Mouse (Mus musculus) stomach, postnatal 0 days (tissue): ENCODE measurements at regions not wholly inside any gene's neighbourhood (a gene's known extent, or its start where the extent isn't known, plus 50 kb on each side); places are given as distances from the start of the nearest gene placed in this dataset.

Experiments
- ATAC-seq: fragments of 200-750 bp; cut with Nextera tagmentation; 2 replicates; pipeline ENCODE4 v1.8.0; 2017; ENCODE audit not compliant: low FRiP score, low TSS enrichment
- DNase-seq: peaks from one replicate; pipeline ENCODE4 v3.0.0-alpha.2; 2016; ENCODE audit warnings: low spot score
- H3K27ac ChIP-seq: fragments of 300-500 bp; sonication (generic); replicated peaks from 2 replicates; pipeline ENCODE4 v1.5.1; 2014; ENCODE audit warnings: mild to moderate bottlenecking, control low read depth
- H3K27me3 ChIP-seq: fragments of 300-500 bp; sonication (generic); 2 replicates; pipeline ENCODE4 v1.6.1; 2014; ENCODE audit warnings: low read length; ENCODE audit not compliant: control insufficient read depth, insufficient read depth
- H3K36me3 ChIP-seq: fragments of 300-500 bp; sonication (generic); 2 replicates; pipeline ENCODE4 v1.6.1; 2014; ENCODE audit warnings: low read length, mixed read lengths; ENCODE audit not compliant: control insufficient read depth, insufficient read depth
- H3K4me1 ChIP-seq: fragments of 300-500 bp; sonication (generic); replicated peaks from 2 replicates; pipeline ENCODE4 v1.6.1; 2014; ENCODE audit warnings: antibody characterized with exemption; ENCODE audit not compliant: control insufficient read depth, insufficient read depth
- H3K4me2 ChIP-seq: fragments of 300-500 bp; sonication (generic); replicated peaks from 2 replicates; pipeline ENCODE4 v1.6.1; 2014; ENCODE audit warnings: low read depth, mild to moderate bottlenecking, control low read depth, moderate library complexity
- H3K4me3 ChIP-seq: fragments of 300-500 bp; sonication (generic); 2 replicates; pipeline ENCODE4 v1.5.1; 2014; ENCODE audit warnings: low read depth, low read length, control low read depth
- H3K9ac ChIP-seq: fragments of 300-500 bp; sonication (generic); 2 replicates; pipeline ENCODE4 v1.6.1; 2014; ENCODE audit warnings: mild to moderate bottlenecking, low read length, control low read depth, mixed read lengths
- H3K9me3 ChIP-seq: fragments of 300-500 bp; sonication (generic); 2 replicates; pipeline ENCODE4 v1.6.1; 2016; ENCODE audit warnings: low read length; ENCODE audit not compliant: control insufficient read depth
- CTCF ChIP-seq: IDR thresholded peaks from 2 replicates; pipeline ENCODE4 v1.5.1; 2016; ENCODE audit warnings: antibody characterized with exemption, low read depth, mild to moderate bottlenecking, moderate library complexity
- EP300 ChIP-seq: optimal IDR thresholded peaks from 2 replicates; pipeline ENCODE3; 2016; ENCODE audit warnings: antibody characterized with exemption
- WGBS: fragments of 180-500 bp; shearing (Covaris S2); extraction: QIAGEN DNeasy Blood & Tissue Kit; methylation state at CpG from one replicate; pipeline ENCODE4 v1.1.7; 2014; 5-methylcytosine and 5-hydroxymethylcytosine counted together

GRCm38 (mm10) chr9:74056709-74057108, 53.4 kb upstream of the Wdr72 start:
- DNase-seq (no peak), ATAC-seq (no peak)
- Histone ChIP-seq H3K27me3 (no peaks in the 10 kb centered on the region), H3K4me1 (no peaks in the 10 kb centered on the region), H3K9me3 (no peaks in the 10 kb centered on the region), H3K27ac (no peak overlapping the region), H3K4me3 (no peak overlapping the region), H3K4me2 (no peak overlapping the region), H3K36me3 (no peaks in the 10 kb centered on the region), H3K9ac (no peak overlapping the region)
- WGBS, result 37% methylated on average over 5 of the region's 5 CpGs
- TF ChIP-seq EP300 (no peak), CTCF (no peak)

DNA sequence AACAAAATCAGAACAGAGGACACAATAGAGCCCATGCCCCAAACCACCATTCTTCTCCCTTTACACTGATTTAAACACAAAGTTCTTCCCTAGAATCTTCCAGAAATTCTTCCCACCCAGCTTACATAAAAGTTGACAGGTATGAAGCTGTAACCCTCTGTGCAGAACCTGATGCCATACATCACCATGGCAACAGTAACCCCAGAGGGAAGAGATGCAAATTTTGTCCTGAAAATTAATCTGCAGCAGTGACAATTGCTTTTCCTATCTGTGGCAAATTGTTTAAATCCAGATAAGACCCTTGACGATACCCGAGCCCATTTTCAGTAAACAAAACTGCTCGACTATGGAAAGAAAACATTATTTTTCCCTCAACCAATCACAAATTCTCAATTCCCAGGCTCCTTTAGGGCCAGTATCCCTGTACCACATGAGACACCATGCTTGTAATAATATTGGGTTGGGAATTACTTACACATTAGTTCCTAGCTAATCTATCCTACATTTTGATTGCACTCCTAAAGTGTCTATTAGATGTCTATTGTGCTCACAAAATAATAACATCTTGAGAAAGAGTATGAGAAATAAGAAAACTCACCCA, 52.6 kb upstream of the Wdr72 start:
- no peak for TF ChIP-seq EP300
- Histone ChIP-seq H3K4me2 (no peak overlapping the region), H3K27ac (no peak overlapping the region), H3K4me3 (no peak overlapping the region), H3K9me3 (no peaks in the 10 kb centered on the region), H3K4me1 (no peaks in the 10 kb centered on the region), H3K9ac (no peak overlapping the region), H3K27me3 (no peaks in the 10 kb centered on the region), H3K36me3 (no peaks in the 10 kb centered on the region)
- DNase-seq, result no peak
- 28% methylated on average over 3 of the region's 3 CpGs for WGBS
- ATAC-seq, result no peak

DNA sequence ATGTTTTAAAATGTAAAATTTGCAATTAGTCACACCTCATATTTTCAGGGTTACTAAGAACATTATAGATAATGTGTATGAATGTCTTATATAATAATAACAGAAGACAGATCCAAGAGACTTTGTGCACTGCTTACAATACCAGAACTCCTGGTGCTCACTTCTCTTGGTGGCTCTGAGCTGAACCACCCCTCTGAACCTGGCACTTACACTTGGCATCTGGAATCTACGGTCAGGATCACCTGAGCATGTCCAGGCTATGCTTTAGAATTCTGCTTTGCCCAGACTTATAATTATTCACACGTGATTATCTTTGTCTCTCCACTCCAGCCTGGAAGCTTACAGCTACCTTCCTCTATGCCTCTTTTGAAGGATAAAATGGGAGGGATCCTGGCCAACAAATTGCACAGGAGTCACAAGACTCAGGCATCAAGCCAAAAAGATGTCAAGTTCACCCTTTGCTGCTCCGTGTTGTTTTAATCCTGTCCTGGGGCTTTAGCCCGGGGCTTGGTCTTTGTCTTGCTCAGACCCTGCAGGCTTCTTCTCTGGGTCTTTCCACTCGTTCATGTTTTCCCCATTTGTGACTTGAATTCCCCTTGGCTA, 51.8 kb upstream of the Wdr72 start:
- WGBS, result 39% methylated on average over 5 of the region's 5 CpGs
- DNase-seq, result no peak
- TF ChIP-seq CTCF, result no peak
- no peak for TF ChIP-seq EP300

More for the DNA sequence above, 51.8 kb upstream of the Wdr72 start:
- no peak overlapping the region for H3K27ac ChIP-seq
- H3K4me3 ChIP-seq, result no peak overlapping the region
- no peak for ATAC-seq
- H3K4me2 ChIP-seq, result no peak overlapping the region
- no peaks in the 10 kb centered on the region for H3K4me1 ChIP-seq
- H3K36me3 ChIP-seq, result no peaks in the 10 kb centered on the region
- H3K9me3 ChIP-seq, result no peaks in the 10 kb centered on the region
- H3K9ac ChIP-seq, result no peak overlapping the region
- no peaks in the 10 kb centered on the region for H3K27me3 ChIP-seq
